Mouse (Mus musculus) mouse embryonic stem cell (cell line): ENCODE results near the gene Sos2.
"Not testable (repeated sequence)": the region's sequence is repeated elsewhere in the genome, so short reads cannot be mapped to it uniquely, and the experiment has no call there.

Experiments used
- in situ Hi-C, 2 experiments: fragments of 300-500 bp; cut with MboI; formaldehyde crosslinking; loops; 1 replicate in 1 of 2; 3 replicates in 1 of 2; pipeline ENCODE4 v1.14.3; 2019 to 2020; ENCODE audit warnings: low sequenced_read_pairs in 2 of 2, low pct_unique_long_range_greater_than_20kb in 1 of 2, mixed read lengths in 1 of 2; ENCODE audit not compliant: unreplicated experiment in 1 of 2

Gene Sos2

GRCm38 (mm10) chr12:69682065-69682787, 574 bp upstream of the Sos2 start:
- in situ Hi-C loops, result loop anchor here in 1 of 2 experiments (25.0 kb wide), 1 partner anchor 320 kb away; the partner anchor contains the start of genes Arf6, Gm9887 and Nemf

- in situ Hi-C loops, result loop anchor here in 1 of 2 experiments (25.0 kb wide), 1 partner anchor 319 kb away; the partner anchor contains the start of genes Arf6, Gm9887 and Nemf
Observed at GRCm38 (mm10) chr12:69680635-69681565, 752 bp downstream of the Sos2 start.

- in situ Hi-C loops, result loop anchor here in 1 of 2 experiments (25.0 kb wide), 1 partner anchor 314 kb away; the partner anchor contains the start of genes Arf6, Gm9887 and Nemf
Observed at GRCm38 (mm10) chr12:69676157-69676556, 5.5 kb downstream of the Sos2 start.

- in situ Hi-C loops, result loop anchor here in 1 of 2 experiments (25.0 kb wide), 1 partner anchor 313 kb away; the partner anchor contains the start of genes Arf6, Gm9887 and Nemf
Observed at GRCm38 (mm10) chr12:69674576-69675537, 6.8 kb downstream of the Sos2 start.

GRCm38 (mm10) chr12:69674176-69674575, 7.5 kb downstream of the Sos2 start:
- in situ Hi-C loops, result no loop called here

DNA sequence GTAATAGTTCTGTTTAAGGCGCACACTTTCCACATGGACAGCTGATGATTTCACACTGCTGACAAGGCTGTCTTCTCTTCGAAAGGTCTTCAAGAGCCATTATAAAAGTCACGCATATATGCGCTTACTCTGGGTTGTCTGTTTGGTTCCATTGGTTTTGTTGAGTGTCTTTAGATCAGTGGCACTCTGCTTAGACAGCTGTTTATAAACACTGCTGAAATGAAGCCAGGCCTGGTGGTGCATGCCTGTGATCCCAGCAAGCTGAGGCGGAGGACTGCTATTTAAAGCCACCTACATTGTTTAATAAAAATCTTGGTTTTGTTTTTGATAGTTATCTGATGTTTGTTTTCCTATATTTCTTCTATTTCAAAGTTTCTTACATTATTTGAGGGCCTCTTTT, 14.9 kb downstream of the Sos2 start:
- in situ Hi-C loops, result no loop called here

GRCm38 (mm10) chr12:69661658-69662057, 20.0 kb downstream of the Sos2 start:
- in situ Hi-C loops, result no loop called here

- in situ Hi-C loops, result not testable (repeated sequence)
Observed at GRCm38 (mm10) chr12:69653973-69654372, 27.7 kb downstream of the Sos2 start.

GRCm38 (mm10) chr12:69649511-69649910, 32.1 kb downstream of the Sos2 start:
- in situ Hi-C loops, result no loop called here

DNA sequence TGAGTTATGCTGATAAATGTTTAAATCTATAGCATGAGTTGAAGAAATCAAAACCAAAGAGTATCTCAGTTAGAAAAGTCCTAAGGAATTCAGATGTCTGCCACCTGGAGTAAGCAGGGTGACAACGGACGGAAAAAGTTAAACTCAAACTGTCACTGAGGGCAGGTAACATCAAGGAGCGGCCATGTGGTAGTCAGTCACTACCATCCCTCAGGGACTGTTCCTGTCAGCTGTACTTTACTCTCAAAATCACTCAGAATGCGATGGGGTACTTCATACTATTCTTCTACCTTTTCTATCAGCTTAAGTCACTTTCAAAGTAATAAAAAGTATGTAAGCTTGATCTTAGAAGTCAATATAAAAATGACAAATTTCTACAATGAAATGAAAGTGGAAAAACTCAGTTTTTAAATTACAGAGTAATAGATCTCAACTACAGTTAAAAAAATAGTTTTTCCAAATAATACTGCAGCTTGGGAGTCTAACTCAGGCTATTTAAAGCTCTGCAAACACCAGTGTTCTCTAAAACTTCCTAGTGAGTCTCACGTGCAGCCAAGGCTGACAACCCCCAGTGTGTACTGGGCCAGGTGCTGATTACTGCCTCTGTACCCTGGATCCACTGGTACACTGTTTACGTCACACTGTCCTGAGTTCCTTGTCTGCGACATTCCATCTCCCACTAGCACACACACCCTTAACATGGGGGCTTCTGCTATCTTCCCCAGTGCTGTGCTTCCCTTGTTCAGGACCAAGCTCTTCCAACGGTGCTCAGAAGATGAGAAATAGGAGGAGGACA, 35.6 kb downstream of the Sos2 start:
- in situ Hi-C loops, result no loop called here

GRCm38 (mm10) chr12:69644877-69645276, 36.8 kb downstream of the Sos2 start:
- in situ Hi-C loops, result no loop called here

DNA sequence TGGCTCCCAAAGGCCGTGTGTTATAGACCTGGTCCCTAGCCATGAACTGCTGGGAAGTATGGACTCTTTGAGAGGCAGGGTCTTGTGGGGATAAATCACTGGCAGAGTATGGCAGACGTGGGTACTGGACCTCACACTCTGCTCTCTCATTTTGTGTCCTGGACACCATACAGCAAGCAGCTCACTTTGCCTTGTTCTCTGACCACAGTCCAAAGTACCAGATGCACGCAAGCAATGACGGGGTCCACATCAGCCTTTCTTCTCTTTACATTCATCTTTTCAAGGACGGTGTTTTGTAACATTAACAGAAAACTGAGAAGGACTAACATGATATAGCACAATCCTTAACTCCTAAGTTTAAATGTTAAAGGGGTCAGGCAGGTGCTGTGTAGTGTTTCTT, 38.8 kb downstream of the Sos2 start:
- in situ Hi-C loops, result no loop called here

DNA sequence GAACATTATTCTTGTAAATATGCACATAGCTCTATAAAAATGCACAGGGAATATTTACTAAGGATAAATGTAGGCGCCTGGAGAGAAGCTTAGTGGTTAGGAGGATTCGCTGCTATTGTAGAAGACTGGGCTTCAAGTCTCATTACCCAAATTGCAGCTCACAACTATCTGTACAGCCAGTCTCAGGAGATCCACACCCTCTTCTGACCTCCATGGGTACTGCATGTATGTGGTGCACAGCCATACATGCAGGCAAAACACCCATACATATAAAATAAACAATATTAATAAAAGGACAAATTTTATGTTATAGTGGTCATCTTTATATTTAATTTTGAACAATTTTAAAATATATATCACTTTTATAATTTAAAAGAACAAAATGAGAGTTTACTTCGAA, 46.9 kb downstream of the Sos2 start:
- in situ Hi-C loops, result no loop called here

GRCm38 (mm10) chr12:69618590-69618989, 63.1 kb downstream of the Sos2 start:
- in situ Hi-C loops, result not testable (repeated sequence)

GRCm38 (mm10) chr12:69604367-69604766, 77.3 kb downstream of the Sos2 start:
- in situ Hi-C loops, result no loop called here

- in situ Hi-C loops, result no loop called here
Observed at GRCm38 (mm10) chr12:69597446-69597845, 84.2 kb downstream of the Sos2 start.

- in situ Hi-C loops, result no loop called here
Observed at GRCm38 (mm10) chr12:69593130-69593529, 88.5 kb downstream of the Sos2 start.
